Mouse (Mus musculus) left cerebral cortex, adult 18-20 months (tissue): ENCODE results near the gene Asxl2. TPM values are rescaled to one million over a fixed set of nuclear protein-coding genes. Genes with fewer than 3 reads are reported as not detected.
"Not testable (repeated sequence)": the region's sequence is repeated elsewhere in the genome, so short reads cannot be mapped to it uniquely, and the experiment has no call there.

Experiments used
- DNase-seq, 2 experiments: peaks; one replicate each; pipeline ENCODE4 v3.0.0; 2021 to 2022; ENCODE audit warnings: low spot score in 2 of 2, mixed read lengths in 1 of 2
- long read RNA-seq, 2 experiments: library from polyadenylated mRNA; stranded (forward); transcript quantifications; one replicate each; pipeline ENCODE4 v2.0.0; 2021
- total RNA-seq, 2 experiments: library from RNA; stranded (reverse); gene quantifications; 2 replicates each; pipeline ENCODE4 v1.2.3; 2021

Gene Asxl2
- 10 to 100 TPM; 26.9 to 28.6 TPM for total RNA-seq
- long read RNA-seq, experiment 1, partial matches to known transcripts: 0 of 3 reads
- long read RNA-seq, experiment 1, other reads (novel, unspliced or antisense): 3 of 3 reads
- long read RNA-seq, experiment 2, partial matches to known transcripts: 0 of 2 reads
- long read RNA-seq, experiment 2, other reads (novel, unspliced or antisense): 2 of 2 reads

DNA sequence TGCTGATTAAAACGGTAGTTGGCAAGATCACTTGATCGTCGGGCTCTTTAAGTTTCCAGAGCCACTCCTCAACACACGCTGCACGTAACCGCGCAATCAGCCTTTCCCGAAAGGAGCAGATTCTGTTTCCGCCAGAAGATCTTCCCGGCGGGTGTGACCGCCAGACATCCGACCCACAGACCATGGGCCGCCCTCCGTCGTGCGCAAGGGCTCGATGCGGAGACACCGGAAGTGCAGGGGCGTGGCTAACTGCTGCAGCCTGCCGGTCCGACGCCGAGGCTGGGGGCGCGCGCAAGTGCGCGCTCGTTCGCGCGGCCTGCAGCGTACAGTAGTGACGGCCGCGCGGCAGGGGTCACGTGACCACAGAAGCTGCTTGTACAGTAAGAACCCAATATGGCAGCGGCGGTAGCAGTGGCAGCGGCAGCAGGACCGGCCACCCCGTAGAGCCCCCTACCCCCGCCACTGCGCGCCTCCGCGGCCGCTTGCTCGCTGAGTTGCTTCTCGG, at the start of gene Asxl2:
Gene Asxl2 (plus strand): TSS at position 328 of the 505 bp plus-strand sequence.
- peak; percentile 97 to 100 for DNase-seq

GRCm38 (mm10) chr12:3377190-3377589, 49.5 kb upstream of the Asxl2 start:
- no peak for DNase-seq

GRCm38 (mm10) chr12:3377755-3378154, 48.9 kb upstream of the Asxl2 start:
- no peak for DNase-seq

- DNase-seq: no peak
These were observed 41.8 kb upstream of the Asxl2 start for GRCm38 (mm10) chr12:3384860-3385259.

- DNase-seq: no peak
These were observed 41.4 kb upstream of the Asxl2 start for GRCm38 (mm10) chr12:3385271-3385670.

DNA sequence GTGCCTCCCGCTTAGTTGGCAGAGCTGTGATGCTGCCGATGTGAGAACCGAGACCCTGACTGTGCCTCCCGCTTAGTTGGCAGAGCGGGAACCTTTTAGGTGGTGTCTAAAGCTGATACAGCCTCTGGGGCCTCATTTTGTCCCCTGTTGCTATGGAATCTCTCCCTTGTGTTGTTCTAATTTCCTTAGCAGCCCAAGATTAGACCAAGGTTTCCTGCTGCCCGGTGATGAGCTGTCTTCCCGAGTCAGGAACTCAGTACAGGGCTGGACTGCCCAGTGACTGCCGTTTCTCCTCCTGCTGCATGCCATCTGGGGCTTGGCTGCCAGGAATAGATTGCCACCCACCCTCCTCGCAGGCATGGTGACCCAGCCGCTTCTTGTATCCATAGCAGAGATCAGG, 40.7 kb upstream of the Asxl2 start:
- peak in 1 of 2 experiments; percentile 69 for DNase-seq

- DNase-seq: no peak
These were observed 38.8 kb upstream of the Asxl2 start for GRCm38 (mm10) chr12:3387891-3388290.

GRCm38 (mm10) chr12:3389394-3389793, 37.3 kb upstream of the Asxl2 start:
- DNase-seq: peak in 1 of 2 experiments; percentile 46

DNA sequence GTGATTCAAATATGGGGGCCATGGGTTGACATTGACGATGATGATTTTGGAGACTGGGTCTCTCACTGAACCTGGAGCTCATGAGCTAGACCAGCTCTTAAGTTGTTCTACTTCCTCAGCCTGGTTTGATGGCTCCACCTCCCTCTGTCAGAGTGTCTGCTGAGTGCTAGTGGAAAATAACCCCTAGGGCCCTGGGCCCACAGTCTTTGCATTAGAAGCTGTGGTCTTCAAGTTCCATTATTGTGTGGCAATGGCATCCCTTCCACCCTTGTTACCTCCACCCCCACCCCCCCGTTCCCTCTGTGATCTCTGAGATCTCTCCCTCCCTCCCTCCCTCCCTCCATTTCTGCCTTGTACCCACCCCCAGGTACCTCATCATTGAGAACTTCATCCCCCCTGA, 36.6 kb upstream of the Asxl2 start:
- DNase-seq: no peak

GRCm38 (mm10) chr12:3390577-3391262, 35.9 kb upstream of the Asxl2 start:
- peak; percentile 75 to 85 for DNase-seq

DNA sequence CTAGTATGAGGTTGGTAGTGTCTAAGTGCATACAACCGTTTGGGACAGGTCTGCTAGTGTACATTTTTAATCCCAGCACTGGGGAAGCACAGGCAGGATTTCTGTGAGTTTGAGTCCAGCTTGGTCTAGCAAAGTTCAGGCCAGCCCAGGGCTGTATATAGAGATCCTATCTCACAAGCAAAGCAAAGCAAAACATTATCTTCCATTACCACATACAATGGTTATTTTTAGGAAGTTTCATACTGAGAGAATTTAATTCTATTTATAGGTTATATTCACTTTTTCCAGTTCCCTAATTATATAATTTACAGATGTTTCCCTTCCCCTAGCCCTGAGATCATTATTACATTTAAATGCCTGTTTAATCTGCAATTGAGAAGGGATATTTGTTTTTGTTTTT, 35.4 kb upstream of the Asxl2 start:
- no peak for DNase-seq

DNA sequence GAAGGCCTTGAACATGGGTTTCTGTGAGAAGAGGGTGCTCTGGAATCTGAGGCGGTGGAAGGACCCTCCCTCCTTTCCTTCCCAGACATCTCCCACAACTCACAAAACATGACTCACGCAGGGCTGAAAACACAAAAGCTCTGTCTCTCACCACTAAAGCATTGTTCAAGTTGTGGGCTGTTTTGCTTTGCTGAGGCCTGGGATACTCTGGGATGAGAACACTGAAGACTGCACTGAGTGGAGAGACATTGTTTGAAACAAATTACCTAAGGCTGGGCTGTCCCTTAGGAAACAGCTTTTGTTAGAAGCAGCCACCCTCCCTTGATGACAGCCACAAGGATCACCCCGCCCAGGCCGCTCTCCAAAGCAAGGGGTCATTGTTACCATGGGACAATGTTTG, 33.5 kb upstream of the Asxl2 start:
- DNase-seq: no peak

GRCm38 (mm10) chr12:3396931-3397330, 29.7 kb upstream of the Asxl2 start:
- no peak for DNase-seq

- not testable (repeated sequence) for DNase-seq
These were observed 21.0 kb upstream of the Asxl2 start for GRCm38 (mm10) chr12:3405662-3406061.

GRCm38 (mm10) chr12:3406585-3406984, 20.1 kb upstream of the Asxl2 start:
- DNase-seq: no peak

DNA sequence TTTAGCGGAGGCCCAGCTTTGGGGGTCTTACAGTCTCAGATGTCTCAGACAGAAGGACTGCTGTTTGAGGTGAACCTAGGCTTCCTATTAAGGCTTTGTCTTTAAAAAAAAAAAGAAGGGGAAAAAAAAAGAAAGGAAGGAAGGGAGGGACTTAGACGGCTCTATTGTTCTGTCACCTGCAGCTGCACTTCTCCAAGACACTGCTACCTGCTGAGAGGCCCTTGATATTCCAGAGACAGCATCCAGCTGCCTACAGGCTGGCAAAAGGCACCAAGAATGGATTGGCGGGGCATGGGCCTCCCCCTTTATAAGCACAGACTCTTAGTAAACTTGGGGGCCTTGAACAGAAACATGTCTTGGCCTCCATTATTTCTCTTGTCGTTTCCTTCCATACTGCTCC, 11.7 kb upstream of the Asxl2 start:
- DNase-seq: no peak

GRCm38 (mm10) chr12:3418761-3419160, 7.9 kb upstream of the Asxl2 start:
- DNase-seq: no peak

DNA sequence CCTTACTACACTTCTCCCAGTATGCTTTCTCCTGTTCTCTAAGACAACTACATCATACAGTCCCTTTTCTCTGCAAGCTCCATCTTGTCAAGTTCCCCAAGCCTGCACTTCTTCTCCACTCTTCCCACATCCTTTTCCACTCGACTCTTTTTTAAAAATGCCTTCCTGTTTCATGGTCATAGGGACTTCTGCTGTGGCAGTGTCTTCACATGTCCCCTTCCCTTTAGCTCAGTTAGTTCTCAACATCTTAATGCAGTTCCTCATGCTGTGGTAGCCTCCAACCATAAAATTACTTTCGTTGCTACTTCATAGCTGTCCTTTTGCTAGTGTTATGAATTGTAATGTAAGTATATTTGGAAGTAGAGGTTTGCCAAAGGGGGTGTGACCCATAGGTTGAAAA, 6.1 kb upstream of the Asxl2 start:
- no peak for DNase-seq

DNA sequence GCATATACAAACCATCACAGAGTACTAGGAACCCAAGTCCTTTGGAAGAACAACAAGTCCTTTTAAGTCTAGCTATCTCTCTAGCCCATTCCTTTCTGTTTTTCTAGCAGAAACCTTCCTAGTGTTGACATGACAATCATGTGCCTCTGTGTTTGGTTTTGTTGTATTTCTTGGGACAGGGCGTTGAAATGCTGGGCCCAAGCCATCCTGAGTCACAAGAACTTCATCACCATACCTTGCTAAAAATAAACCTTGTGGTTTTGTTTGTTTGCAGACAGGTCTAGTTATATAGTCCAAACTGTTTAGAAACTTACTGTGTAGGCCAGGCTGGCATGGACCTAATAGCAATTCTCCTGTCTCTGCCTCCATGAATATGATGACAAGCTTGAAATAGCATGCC, 3.9 kb upstream of the Asxl2 start:
- DNase-seq: no peak

DNA sequence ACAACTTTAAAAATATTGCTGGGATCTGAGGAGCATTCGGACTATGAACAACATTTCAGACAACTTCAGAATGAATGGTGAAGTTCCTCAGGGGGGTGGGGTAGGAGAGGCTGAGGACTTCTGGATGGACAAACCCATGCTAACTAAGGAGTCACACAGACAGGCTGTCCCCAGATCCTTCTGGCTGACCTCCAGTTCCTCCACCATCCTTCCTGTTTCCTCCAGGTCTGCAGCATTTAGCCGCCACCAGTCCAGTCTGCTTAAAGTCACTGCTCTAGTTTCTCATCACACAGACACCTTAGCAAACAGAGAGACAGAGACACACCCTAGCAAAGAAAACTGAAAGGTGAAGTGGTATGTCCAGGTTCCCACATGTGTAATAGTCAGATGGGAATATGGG, 2.5 kb upstream of the Asxl2 start:
- no peak for DNase-seq

DNA sequence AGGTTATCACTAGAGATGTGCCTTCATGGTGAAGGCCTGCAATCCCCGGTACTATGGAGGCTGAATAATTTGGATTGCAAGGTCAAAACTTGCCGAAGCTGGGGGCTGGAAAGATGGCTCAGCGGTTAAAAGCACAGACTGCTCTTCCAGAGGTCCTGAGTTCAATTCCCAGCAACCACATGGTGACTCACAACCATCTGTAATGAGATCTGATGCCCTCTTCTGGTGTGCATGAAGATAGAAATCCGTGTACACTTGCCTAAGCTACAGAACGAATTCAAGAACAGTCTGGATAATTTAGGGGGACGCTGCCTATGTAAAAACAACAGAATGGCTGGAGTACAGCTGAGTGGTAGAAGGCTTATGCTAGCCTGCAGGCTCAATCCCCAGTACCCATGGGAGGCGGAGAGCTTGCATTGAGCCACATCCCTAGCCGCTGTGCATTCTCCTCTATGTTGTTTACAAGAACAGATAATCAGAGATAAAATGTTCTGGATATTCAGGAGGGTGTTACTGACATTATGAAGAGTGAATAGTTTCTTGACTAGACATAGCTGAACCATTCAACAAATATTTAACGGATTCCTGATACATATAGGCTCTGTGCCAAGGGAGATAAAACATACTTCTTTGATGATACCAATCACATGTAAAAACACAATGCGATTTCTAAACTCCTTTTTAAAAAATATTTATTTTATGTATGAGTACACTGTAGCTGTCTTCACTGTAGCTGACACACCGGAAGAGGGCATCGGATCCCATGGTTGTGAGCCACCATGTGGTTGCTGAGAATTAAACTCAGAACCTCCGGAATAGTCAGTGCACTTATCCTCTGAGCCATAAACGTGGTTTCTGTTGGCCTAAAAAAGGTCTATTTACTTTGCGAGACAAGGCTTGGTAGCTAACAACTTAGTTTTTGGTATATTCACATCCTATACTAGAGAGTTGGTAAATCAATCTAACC, 999 bp upstream of the Asxl2 start:
- DNase-seq: peak; percentile 28 to 41
